7 mouse cellular contexts compared by ENCODE assay signal in the genomic region with DNA sequence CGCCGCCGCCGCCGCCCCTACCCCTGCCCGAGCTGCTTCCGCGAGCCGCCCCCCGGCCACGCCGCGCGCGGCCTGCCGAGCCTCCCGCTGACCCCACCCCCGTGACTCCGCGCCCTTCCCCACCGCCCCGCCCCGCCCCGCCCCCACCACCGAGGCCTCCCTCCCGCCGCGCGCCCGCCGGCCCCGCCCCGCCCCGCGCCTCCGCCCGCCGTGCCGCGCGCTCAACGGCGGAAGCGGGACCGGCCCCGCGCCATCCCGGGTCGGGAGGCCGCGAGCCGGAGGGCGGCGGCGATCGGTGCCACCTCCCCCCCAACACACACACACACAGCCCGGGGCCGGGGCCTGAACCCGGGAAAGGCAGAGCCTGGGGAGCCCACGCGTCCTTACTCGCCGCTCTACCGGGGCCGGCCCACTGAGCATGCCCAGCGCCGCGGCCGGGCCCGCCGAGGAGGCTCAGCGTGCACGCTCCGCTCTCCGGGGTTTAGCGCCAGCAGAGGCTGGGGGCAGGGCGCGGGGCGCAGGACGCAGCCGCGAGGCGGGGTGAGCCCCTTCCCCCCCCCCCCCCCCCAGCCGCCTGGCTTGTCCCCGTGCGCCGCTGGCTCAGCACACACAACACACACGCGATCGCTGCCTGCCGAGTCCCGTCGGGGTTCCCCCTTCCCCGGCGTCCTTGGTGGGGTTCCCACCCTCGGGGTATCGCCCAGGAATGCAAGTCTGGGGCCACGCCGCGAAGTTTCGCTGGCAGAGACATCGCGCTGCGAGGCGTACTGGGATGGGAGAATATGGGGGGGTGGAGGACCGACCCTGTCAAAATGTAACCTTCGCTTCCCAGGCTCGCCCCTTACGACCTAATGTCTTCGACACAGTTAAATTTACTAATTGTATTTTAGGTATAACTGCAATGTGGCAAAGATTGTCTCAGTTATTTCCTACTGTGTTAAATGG. TPM values are rescaled to one million over a fixed set of nuclear protein-coding genes. Genes with fewer than 3 reads are reported as not detected.
DNase-seq lines count a peak whose midpoint lies in the region; ATAC-seq and TF ChIP-seq lines count a peak whose summit lies in the region.

Gene Memo1, minus strand, starts transcription at position 496 of the 945 bp plus-strand sequence.

- no peaks in the 10 kb centered on the region for H3K9me3 ChIP-seq in embryonic facial prominence, embryonic 13.5 days
- no peaks in the 10 kb centered on the region for H3K9me3 ChIP-seq in limb, embryonic 14.5 days (ENCODE audit: control insufficient read depth, low read length)
- no peaks in the 10 kb centered on the region for H3K9me3 ChIP-seq in midbrain, embryonic 16.5 days (replicated peaks; ENCODE audit: control insufficient read depth, low read length, poor library complexity, severe bottlenecking)

- peak within 1 kb of the TSS; percentile 73 for H3K4me2 ChIP-seq in embryonic facial prominence, embryonic 13.5 days
- H3K4me2 ChIP-seq in limb, embryonic 14.5 days (replicated peaks; ENCODE audit: low read depth, low read length, severe bottlenecking), result peak within 1 kb of the TSS; percentile 82
- H3K4me2 ChIP-seq in midbrain, embryonic 16.5 days (ENCODE audit: low read length), result peak within 1 kb of the TSS; percentile 83

- peak within 1 kb of the TSS; percentile 99 for H3K27ac ChIP-seq in embryonic facial prominence, embryonic 13.5 days
- H3K27ac ChIP-seq in heart, adult 2 months, result peak within 1 kb of the TSS; percentile 99
- peak within 1 kb of the TSS; percentile 98 for H3K27ac ChIP-seq in limb, embryonic 14.5 days (replicated peaks; ENCODE audit: low read depth, low read length)
- peak within 1 kb of the TSS; percentile 97 for H3K27ac ChIP-seq in midbrain, embryonic 16.5 days (ENCODE audit: low read length)

- TF ChIP-seq CTCF in heart, adult 2 months (IDR thresholded peaks at IDR 0.05), result no peak

- peaks cover 2% of the 10 kb centered on the region for H3K79me2 ChIP-seq in heart, adult 2 months (replicated peaks; ENCODE audit: control insufficient read depth, insufficient read depth, low read length)

- H3K9ac ChIP-seq in embryonic facial prominence, embryonic 13.5 days, result peak within 1 kb of the TSS; percentile 93
- peak within 1 kb of the TSS; percentile 100 for H3K9ac ChIP-seq in heart, adult 2 months (ENCODE audit: low read depth, low read length)
- peak within 1 kb of the TSS; percentile 90 for H3K9ac ChIP-seq in limb, embryonic 14.5 days (ENCODE audit: low read depth, low read length, severe bottlenecking)
- peak within 1 kb of the TSS; percentile 97 for H3K9ac ChIP-seq in midbrain, embryonic 16.5 days (ENCODE audit: low read depth, low read length)

- no peaks in the 10 kb centered on the region for H3K27me3 ChIP-seq in embryonic facial prominence, embryonic 13.5 days
- no peaks in the 10 kb centered on the region for H3K27me3 ChIP-seq in heart, adult 2 months (ENCODE audit: control insufficient read depth, insufficient read depth, low read length)
- H3K27me3 ChIP-seq in limb, embryonic 14.5 days (ENCODE audit: control insufficient read depth, insufficient read depth, low read length), result no peaks in the 10 kb centered on the region
- no peaks in the 10 kb centered on the region for H3K27me3 ChIP-seq in midbrain, embryonic 16.5 days (ENCODE audit: control insufficient read depth, insufficient read depth, low read depth, low read length)

- intact Hi-C loops in heart, adult 2 months (cut with DNase I), result loop anchor here (1.0 to 10.0 kb wide), 5 partner anchors 21 to 360 kb away; partner anchors contain the start of genes Slc30a6 and Spast

- peaks cover 17% of the 10 kb centered on the region for H3K4me1 ChIP-seq in embryonic facial prominence, embryonic 13.5 days
- H3K4me1 ChIP-seq in heart, adult 2 months (ENCODE audit: control insufficient read depth, insufficient read depth, low read length), result peaks cover 1% of the 10 kb centered on the region
- H3K4me1 ChIP-seq in limb, embryonic 14.5 days (ENCODE audit: control insufficient read depth, insufficient read depth, low read length), result peaks cover 18% of the 10 kb centered on the region
- H3K4me1 ChIP-seq in midbrain, embryonic 16.5 days (ENCODE audit: control insufficient read depth, insufficient read depth, low read length), result peaks cover 27% of the 10 kb centered on the region

- TF ChIP-seq EP300 in heart, adult 2 months (IDR thresholded peaks at IDR 0.05; ENCODE audit: insufficient read depth, low read depth, low read length), result no peak

- H3K36me3 ChIP-seq in embryonic facial prominence, embryonic 13.5 days, result peaks cover 14% of the 10 kb centered on the region
- peaks cover 5% of the 10 kb centered on the region for H3K36me3 ChIP-seq in heart, adult 2 months (ENCODE audit: control insufficient read depth, insufficient read depth, low read length)
- peaks cover 19% of the 10 kb centered on the region for H3K36me3 ChIP-seq in limb, embryonic 14.5 days (ENCODE audit: control insufficient read depth, insufficient read depth, low read length)
- H3K36me3 ChIP-seq in midbrain, embryonic 16.5 days (ENCODE audit: control insufficient read depth, insufficient read depth, low read length), result no peaks in the 10 kb centered on the region

- peak within 1 kb of the TSS; percentile 90 for H3K4me3 ChIP-seq in embryonic facial prominence, embryonic 13.5 days
- H3K4me3 ChIP-seq in heart, adult 2 months, result peak within 1 kb of the TSS; percentile 95
- H3K4me3 ChIP-seq in limb, embryonic 14.5 days (replicated peaks; ENCODE audit: low read length), result peak within 1 kb of the TSS; percentile 85
- peak within 1 kb of the TSS; percentile 96 for H3K4me3 ChIP-seq in midbrain, embryonic 16.5 days (ENCODE audit: low read depth, low read length)

- TF ChIP-seq POLR2A in heart, adult 2 months (IDR thresholded peaks at IDR 0.05; ENCODE audit: insufficient read depth, low read depth, low read length), result 0 out of 2 replicates have a peak, but pooled peaks have one; percentile 17
- TF ChIP-seq POLR2A in limb, embryonic 14.5 days (IDR thresholded peaks at IDR 0.05; ENCODE audit: borderline replicate concordance, extremely low read depth, insufficient read depth, insufficient read length), result peak; percentile 59; the same call in 1 of the 2 replicates

- ATAC-seq in embryonic facial prominence, embryonic 13.5 days (ENCODE audit: insufficient number of reproducible peaks, insufficient read depth, low FRiP score, low TSS enrichment, low read depth), result peak; percentile 92
- ATAC-seq in limb, embryonic 14.5 days (ENCODE audit: low FRiP score, low read depth), result peak; percentile 88
- ATAC-seq in midbrain, embryonic 16.5 days, result peak; percentile 94

- DNase-seq in adrenal gland, postnatal 10 days, result peak; percentile 91
- peak; percentile 88 to 91 for DNase-seq in heart, adult 2 months
- DNase-seq in kidney, adult 8-10 months, result peak; percentile 74 to 78
- peak; percentile 78 for DNase-seq in limb, embryonic 14.5 days (ENCODE audit: low spot score)
- DNase-seq in spleen, postnatal 10 days (ENCODE audit: low spot score in 2 of 2), result peak; percentile 81 to 83

- WGBS in embryonic facial prominence, embryonic 13.5 days, result 1% methylated on average over 50 of the region's 110 CpGs
- WGBS in heart, adult 2 months, result 2% methylated on average over 81 of the region's 110 CpGs
- WGBS in limb, embryonic 14.5 days, result under 1% methylated on average over 19 of the region's 110 CpGs
- WGBS in midbrain, embryonic 16.5 days, result under 1% methylated on average over 53 of the region's 110 CpGs

RNA-seq across cellular contexts. Expression of gene Memo1, which starts in this region (rescaled TPM):
- total RNA-seq in adrenal gland, postnatal 10 days (2021), result 10 to 100 TPM; 83.9 to 84.3 TPM
- 80.3 and 85.8 TPM in 2 replicates for polyA plus RNA-seq in embryonic facial prominence, embryonic 13.5 days (2015; fragmentation: Nextera tagmentation; extraction: Ambion mirVana)
- total RNA-seq in heart, adult 2 months (2021), result 10 to 100 TPM; 56.7 to 66.7 TPM
- 70.8 and 77.6 TPM in 2 replicates for polyA plus RNA-seq in heart, adult 2 months (2012; rRNA removed)
- polyA plus RNA-seq in limb, embryonic 14.5 days (2012; rRNA removed), result 73.6 and 75.0 TPM in 2 replicates
- polyA plus RNA-seq in limb, embryonic 14.5 days (2014; fragmentation: Nextera tagmentation; extraction: Ambion mirVana), result 97.1 and 98.9 TPM in 2 replicates
- polyA plus RNA-seq in midbrain, embryonic 16.5 days (2015; fragmentation: Nextera tagmentation; extraction: Ambion mirVana), result 50.6 and 51.6 TPM in 2 replicates

Comparison
In these comparisons a context has a peak if more than half of its experiments do, and no peak if none do; other contexts are left out.
1. Peak in every context shown above with its lines: DNase-seq, ATAC-seq, H3K4me3 ChIP-seq and H3K27ac ChIP-seq.